Mouse (Mus musculus) forebrain, embryonic 10.5 days (tissue): ENCODE results near the gene Hist1h2bh. TPM values are rescaled to one million over a fixed set of nuclear protein-coding genes. Genes with fewer than 3 reads are reported as not detected.
"Not testable (repeated sequence)": the region's sequence is repeated elsewhere in the genome, so short reads cannot be mapped to it uniquely, and the experiment has no call there.

Experiments
- DNase-seq: peaks from one replicate; pipeline ENCODE4 v3.0.0-alpha.2; 2017; ENCODE audit warnings: low spot score; ENCODE audit errors: extremely low spot score
- H3K27ac ChIP-seq: fragments of 300-500 bp; sonication (generic); 2 replicates; pipeline ENCODE4 v1.5.1; 2016; ENCODE audit warnings: mild to moderate bottlenecking
- H3K27me3 ChIP-seq: fragments of 300-500 bp; sonication (generic); 2 replicates; pipeline ENCODE4 v1.6.1; 2016; ENCODE audit warnings: mild to moderate bottlenecking; ENCODE audit not compliant: poor library complexity, severe bottlenecking
- H3K36me3 ChIP-seq: fragments of 300-500 bp; sonication (generic); replicated peaks from 2 replicates; pipeline ENCODE4 v1.6.1; 2016; ENCODE audit warnings: mild to moderate bottlenecking, moderate library complexity
- H3K4me1 ChIP-seq: fragments of 300-500 bp; sonication (generic); 2 replicates; pipeline ENCODE4 v1.6.1; 2016
- H3K4me3 ChIP-seq: fragments of 300-500 bp; sonication (generic); 2 replicates; pipeline ENCODE4 v1.5.1; 2016; ENCODE audit warnings: mild to moderate bottlenecking, moderate library complexity
- H3K9me3 ChIP-seq: fragments of 300-500 bp; sonication (generic); 2 replicates; pipeline ENCODE4 v1.6.1; 2016; ENCODE audit warnings: mild to moderate bottlenecking, moderate library complexity
- WGBS: fragments of 180-500 bp; shearing (Covaris S2); methylation state at CpG from one replicate; pipeline ENCODE4 v1.1.7; 2016; 5-methylcytosine and 5-hydroxymethylcytosine counted together
- polyA plus RNA-seq: library from polyadenylated mRNA; unstranded; fragments of >200 nt; fragmentation: Nextera tagmentation; extraction: Ambion mirVana; gene quantifications from 2 replicates; pipeline ENCODE4 v1.2.1, GENCODE M21; 2016

The Hist1h2bh gene
- polyA plus RNA-seq, 1 experiment from 2014 or later: 0.74 TPM

GRCm38 (mm10) chr13:23554393-23554792 is 11.2 kb upstream of the Hist1h2bh start:
- Histone ChIP-seq H3K27ac (peak overlapping the region; percentile 98), H3K4me3 (peak overlapping the region; percentile 70), H3K4me1 (peaks cover 45% of the 10 kb centered on the region), H3K36me3 (no peaks in the 10 kb centered on the region), H3K9me3 (no peaks in the 10 kb centered on the region), H3K27me3 (no peaks in the 10 kb centered on the region)
- WGBS: 28% methylated on average over 9 of the region's 9 CpGs
- no peak for DNase-seq

GRCm38 (mm10) chr13:23552962-23553361 is 9.8 kb upstream of the Hist1h2bh start, which contains the start of gene Hist1h1d:
TSS of gene Hist1h1d (plus strand) at chr13:23553262.
- H3K9me3 ChIP-seq: no peaks in the 10 kb centered on the region
- H3K4me3 ChIP-seq: peak within 1 kb of the TSS; percentile 70; the same call in 1 of the 2 replicates
- no peaks in the 10 kb centered on the region for H3K27me3 ChIP-seq
- no peaks in the 10 kb centered on the region for H3K36me3 ChIP-seq
- peaks cover 50% of the 10 kb centered on the region for H3K4me1 ChIP-seq
- peak within 1 kb of the TSS; percentile 98 for H3K27ac ChIP-seq
- DNase-seq: no peak

DNA sequence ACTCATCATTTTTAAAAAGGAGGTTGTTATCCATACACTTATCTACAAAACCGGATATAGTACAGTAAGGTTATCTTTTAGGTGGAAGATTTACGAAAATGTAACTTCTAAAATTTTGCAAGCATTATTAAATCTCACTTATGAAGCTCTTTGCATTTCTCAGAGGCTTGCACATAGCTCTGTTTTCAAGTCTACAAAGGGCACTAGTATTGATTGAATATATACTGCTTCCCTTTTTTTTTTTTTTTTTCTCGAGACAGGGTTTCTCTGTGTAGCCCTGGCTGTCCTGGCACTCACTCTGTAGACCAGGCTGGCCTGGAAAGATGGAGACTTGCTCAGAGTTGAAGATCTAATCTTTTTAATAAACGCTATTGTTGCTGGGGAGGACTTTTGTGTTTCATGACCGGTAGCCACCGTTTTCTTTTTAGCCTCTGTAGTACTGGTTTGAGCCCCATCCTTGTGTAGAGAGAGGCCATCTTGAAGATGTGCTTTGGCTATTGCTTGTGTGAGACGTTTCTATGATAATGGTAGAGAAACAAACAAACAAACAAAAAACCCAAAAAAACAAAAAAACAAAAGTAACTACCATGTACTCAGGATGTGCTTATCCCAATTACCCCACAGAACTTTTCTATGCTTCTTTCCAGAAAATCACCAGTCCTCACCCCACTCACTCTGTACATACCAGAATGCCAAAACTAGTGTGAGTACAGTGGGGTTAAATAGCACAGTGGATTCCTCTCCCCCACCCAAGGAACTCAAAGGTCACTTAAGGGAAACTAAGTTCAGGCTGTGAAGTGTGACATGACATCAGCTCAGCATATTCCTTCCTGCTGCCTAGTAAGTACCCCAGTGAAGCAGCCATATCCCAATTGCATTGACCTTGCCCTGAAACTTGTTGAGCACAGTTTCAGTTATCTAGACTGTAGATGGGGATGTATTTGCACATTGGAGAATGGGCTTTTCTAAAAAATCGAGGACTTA is 9.0 kb upstream of the Hist1h2bh start:
- DNase-seq: no peak
- peak overlapping the region; percentile 54 for H3K4me3 ChIP-seq
- H3K27ac ChIP-seq: peak overlapping the region; percentile 98
- H3K27me3 ChIP-seq: no peaks in the 10 kb centered on the region
- H3K9me3 ChIP-seq: no peaks in the 10 kb centered on the region
- 61% methylated on average over 8 of the region's 8 CpGs for WGBS
- H3K36me3 ChIP-seq: no peaks in the 10 kb centered on the region
- peaks cover 49% of the 10 kb centered on the region for H3K4me1 ChIP-seq

GRCm38 (mm10) chr13:23551146-23551834 is 8.1 kb upstream of the Hist1h2bh start, which contains the start of gene Hist1h4f:
TSS of gene Hist1h4f (minus strand) at chr13:23551648.
- not testable (repeated sequence) for H3K27me3 ChIP-seq, H3K9me3 ChIP-seq, H3K36me3 ChIP-seq
- peak within 1 kb of the TSS; percentile 98 for H3K27ac ChIP-seq
- peak within 1 kb of the TSS; percentile 54 for H3K4me3 ChIP-seq
- under 1% methylated on average over 47 of the region's 47 CpGs for WGBS
- peak; percentile 93 for DNase-seq
- H3K4me1 ChIP-seq: peaks cover 45% of the 10 kb centered on the region

- Histone ChIP-seq H3K27me3 (no peaks in the 10 kb centered on the region), H3K27ac (peak overlapping the region; percentile 98), H3K4me1 (peaks cover 48% of the 10 kb centered on the region), H3K4me3 (peak overlapping the region; percentile 54), H3K36me3 (no peaks in the 10 kb centered on the region), H3K9me3 (no peaks in the 10 kb centered on the region)
- 10% methylated on average over 3 of the region's 3 CpGs for WGBS
- peak; percentile 45 for DNase-seq
Observed at GRCm38 (mm10) chr13:23550761-23551145, 7.6 kb upstream of the Hist1h2bh start.

GRCm38 (mm10) chr13:23546694-23547093 is 3.5 kb upstream of the Hist1h2bh start:
- no peak for DNase-seq
- Histone ChIP-seq H3K27ac (peak overlapping the region; percentile 76), H3K36me3 (no peaks in the 10 kb centered on the region), H3K4me1 (peaks cover 36% of the 10 kb centered on the region), H3K4me3 (peak overlapping the region; percentile 31; the same call in 1 of the 2 replicates), H3K9me3 (no peaks in the 10 kb centered on the region), H3K27me3 (no peaks in the 10 kb centered on the region)
- 78% methylated on average over 5 of the region's 5 CpGs for WGBS

- H3K9me3 ChIP-seq, H3K27me3 ChIP-seq, H3K36me3 ChIP-seq: not testable (repeated sequence)
- peak; percentile 14 for DNase-seq
- H3K4me3 ChIP-seq: peak overlapping the region; percentile 57
- WGBS: 0% methylated on average over 14 of the region's 14 CpGs
- H3K27ac ChIP-seq: peak overlapping the region; percentile 95
- peaks cover 26% of the 10 kb centered on the region for H3K4me1 ChIP-seq
Observed at GRCm38 (mm10) chr13:23544787-23545120, 1.6 kb upstream of the Hist1h2bh start.

DNA sequence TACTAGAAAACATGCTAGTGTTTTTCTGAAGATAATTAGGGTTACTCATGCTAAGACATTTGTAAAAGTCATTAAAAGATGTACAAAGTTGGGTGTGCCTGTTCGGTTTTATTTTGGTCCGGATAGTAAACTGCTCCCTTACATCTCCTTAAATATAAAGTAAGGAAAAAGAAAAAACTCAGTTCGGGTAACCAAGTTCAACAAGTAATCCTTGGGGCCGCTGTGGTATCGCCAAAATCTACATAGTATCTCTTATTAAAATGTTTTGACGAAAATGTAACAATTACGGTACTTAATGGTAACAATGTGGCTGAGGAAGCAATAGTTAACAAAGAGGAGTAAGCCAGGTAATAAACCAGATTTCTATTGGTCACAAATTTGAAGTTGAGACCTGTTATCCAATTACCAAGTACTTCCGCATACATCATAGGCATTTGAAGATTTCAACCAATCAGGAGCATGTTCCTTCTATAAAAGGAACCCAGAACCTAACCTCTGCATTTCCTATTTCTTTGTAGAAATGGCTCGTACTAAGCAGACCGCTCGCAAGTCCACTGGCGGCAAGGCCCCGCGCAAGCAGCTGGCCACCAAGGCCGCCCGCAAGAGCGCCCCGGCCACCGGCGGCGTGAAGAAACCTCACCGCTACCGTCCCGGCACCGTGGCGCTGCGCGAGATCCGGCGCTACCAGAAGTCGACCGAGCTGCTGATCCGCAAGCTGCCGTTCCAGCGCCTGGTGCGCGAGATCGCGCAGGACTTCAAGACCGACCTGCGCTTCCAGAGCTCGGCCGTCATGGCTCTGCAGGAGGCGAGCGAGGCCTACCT is 984 bp upstream of the Hist1h2bh start, which contains the start of gene Hist1h3f:
Gene Hist1h3f (plus strand): TSS at position 88 of the 822 bp plus-strand sequence.
- peak; percentile 58 for DNase-seq
- H3K27me3 ChIP-seq: no peaks in the 10 kb centered on the region
- H3K4me1 ChIP-seq: peaks cover 26% of the 10 kb centered on the region
- no peaks in the 10 kb centered on the region for H3K36me3 ChIP-seq
- peak within 1 kb of the TSS; percentile 95 for H3K27ac ChIP-seq
- 1% methylated on average over 28 of the region's 45 CpGs for WGBS
- H3K9me3 ChIP-seq: no peaks in the 10 kb centered on the region
- peak within 1 kb of the TSS; percentile 57 for H3K4me3 ChIP-seq

GRCm38 (mm10) chr13:23542225-23542980 is 789 bp downstream of the Hist1h2bh start:
- H3K9me3 ChIP-seq, H3K27me3 ChIP-seq, H3K36me3 ChIP-seq, DNase-seq: not testable (repeated sequence)
- peak overlapping the region; percentile 95 for H3K27ac ChIP-seq
- peaks cover 32% of the 10 kb centered on the region for H3K4me1 ChIP-seq
- peak overlapping the region; percentile 57 for H3K4me3 ChIP-seq
- WGBS: 6% methylated on average over 3 of the region's 3 CpGs

GRCm38 (mm10) chr13:23541497-23541896 is 1.7 kb downstream of the Hist1h2bh start:
- WGBS: 91% methylated on average over 3 of the region's 3 CpGs
- Histone ChIP-seq H3K4me1 (peaks cover 38% of the 10 kb centered on the region), H3K27me3 (no peaks in the 10 kb centered on the region), H3K9me3 (no peaks in the 10 kb centered on the region), H3K36me3 (no peaks in the 10 kb centered on the region), H3K27ac (0 out of 2 replicates have a peak overlapping the region, but pooled peaks have one; percentile 95), H3K4me3 (peak overlapping the region; percentile 57; the same call in 1 of the 2 replicates)
- no peak for DNase-seq

DNA sequence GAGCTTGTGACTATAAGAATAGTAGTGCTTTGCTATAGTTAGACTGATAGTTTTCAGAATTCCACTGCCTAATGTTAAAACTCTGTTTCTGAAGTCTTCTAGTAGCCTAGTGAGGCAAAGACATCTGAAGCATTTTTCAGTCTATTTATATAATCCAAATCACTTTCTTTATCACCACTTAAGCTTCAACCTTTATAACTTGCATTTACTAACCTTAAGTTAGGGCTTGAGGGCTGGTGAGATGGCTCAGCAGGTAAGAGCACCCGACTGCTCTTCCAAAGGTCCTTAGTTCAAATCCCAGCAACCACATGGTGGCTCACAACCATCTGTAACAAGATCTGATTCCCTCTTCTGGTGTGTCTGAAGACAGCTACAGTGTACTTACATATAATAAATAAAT is 3.4 kb downstream of the Hist1h2bh start:
- H3K4me1 ChIP-seq: peaks cover 36% of the 10 kb centered on the region
- not testable (repeated sequence) for H3K27me3 ChIP-seq, H3K36me3 ChIP-seq, H3K27ac ChIP-seq, H3K9me3 ChIP-seq, H3K4me3 ChIP-seq, DNase-seq
- 64% methylated on average over 1 of the region's 1 CpGs for WGBS
